Mouse (Mus musculus) cerebellum, adult 18-20 months (tissue): ENCODE results near the gene Catip.
"Not testable (repeated sequence)": the region's sequence is repeated elsewhere in the genome, so short reads cannot be mapped to it uniquely, and the experiment has no call there.

ENCODE experiments used
- DNase-seq, 2 experiments: peaks; one replicate each; pipeline ENCODE4 v3.0.0; 2021

Catip gene

DNA sequence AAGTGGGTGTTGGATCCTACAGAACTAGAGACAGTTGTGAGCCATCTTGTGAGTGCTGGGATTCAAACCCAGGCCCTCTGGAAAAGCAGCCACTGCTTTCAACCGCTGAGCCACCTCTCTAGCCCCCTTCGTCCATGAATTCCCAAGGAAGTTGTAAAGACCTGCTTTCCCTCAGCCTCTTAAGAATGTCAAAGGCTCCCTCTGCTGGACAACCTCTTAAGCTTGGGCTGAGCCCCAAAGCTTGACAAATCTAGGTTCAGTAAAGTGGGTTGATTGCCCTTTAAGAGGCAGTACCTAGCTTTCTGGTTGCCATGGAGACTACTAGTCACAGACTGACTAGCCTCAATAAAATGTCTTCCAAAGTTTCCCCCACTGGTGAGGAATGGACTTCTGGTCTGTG, at the start of gene Catip:
Gene Catip (plus strand): TSS at position 297 of the 400 bp plus-strand sequence.
- peak; percentile 78 for DNase-seq

DNA sequence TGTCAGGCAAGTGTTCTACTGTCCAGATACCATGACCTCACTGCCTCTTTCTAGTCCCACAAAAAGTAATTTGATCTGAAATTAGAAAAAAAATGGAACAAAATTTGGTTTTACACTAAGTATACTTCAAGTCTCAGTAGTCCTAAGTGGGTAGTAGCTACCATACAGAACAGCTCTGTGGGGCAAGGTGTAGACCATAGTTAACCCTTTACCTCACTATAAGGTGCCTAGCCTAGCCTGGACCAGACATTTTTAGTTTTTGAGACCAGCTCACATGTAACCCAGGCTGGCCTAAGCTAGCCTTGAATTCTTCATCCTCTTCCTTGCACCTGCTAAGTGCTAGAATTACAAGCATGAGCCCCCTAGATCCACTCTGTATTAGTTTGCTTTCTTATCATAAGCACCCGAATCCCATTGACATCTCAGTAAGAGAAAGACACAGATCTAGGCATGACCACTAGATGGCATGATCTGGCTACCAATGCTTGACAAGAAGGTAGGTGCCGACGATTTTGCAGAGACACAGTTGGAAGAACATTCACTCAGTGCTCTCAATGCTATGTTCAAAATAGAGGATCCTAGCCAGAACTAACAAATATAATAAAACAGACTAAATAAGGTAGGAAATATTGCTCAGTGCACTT, 48.7 kb upstream of the Catip start:
- DNase-seq: peak; percentile 73 to 80

DNA sequence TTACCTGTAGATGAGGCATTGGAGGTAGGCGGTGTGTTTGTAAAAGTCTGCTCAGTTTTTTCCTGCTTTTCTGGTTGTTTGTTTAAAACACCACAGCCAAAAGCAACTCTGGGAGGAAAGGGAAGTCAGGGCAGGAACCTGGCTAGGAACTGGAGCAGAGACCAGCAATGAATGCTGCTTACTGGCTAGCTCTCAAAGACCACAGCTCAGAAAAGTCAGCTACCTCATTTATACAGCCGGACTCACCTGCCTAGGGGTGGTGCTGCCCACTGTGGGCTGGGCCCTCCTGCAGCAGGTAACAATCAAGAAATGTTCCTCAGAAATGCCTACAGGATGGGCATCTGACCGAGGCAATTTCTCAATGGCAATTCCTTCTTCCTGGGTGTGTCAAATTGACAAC, 47.1 kb upstream of the Catip start:
- DNase-seq: no peak

DNA sequence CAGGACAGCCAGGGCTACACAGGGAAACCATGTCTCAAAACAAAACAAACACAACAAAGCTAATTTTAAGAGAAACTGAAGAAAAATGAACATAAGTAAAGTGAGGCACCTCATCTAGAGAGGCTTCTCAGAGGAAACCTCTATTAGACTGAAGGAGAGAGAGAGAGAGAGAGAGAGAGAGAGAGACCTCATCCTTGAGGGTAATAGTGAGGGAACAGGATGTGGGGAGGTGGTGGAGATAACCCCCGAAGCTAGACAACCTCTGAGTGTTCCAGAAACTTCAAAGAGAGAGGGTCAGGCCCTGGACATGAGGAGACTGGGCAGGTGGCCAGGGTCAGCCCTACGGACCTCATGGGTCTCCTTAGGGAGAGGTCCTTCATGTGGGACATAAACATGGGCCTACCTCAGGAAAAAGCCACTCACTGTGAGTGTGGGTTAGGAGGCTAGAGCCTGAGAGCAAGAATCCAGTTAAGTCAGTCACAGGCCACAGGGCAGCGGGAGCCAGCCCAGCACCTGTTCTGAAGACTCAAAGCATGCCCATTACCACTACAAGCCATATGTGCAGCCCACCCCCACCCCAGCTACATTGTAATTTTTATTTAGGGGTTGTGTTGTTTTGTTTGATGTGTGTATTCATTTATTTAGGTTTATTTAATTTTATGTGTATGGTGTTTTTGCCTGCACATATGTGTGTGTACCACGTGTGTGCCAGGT, 45.6 kb upstream of the Catip start:
- no peak for DNase-seq

DNA sequence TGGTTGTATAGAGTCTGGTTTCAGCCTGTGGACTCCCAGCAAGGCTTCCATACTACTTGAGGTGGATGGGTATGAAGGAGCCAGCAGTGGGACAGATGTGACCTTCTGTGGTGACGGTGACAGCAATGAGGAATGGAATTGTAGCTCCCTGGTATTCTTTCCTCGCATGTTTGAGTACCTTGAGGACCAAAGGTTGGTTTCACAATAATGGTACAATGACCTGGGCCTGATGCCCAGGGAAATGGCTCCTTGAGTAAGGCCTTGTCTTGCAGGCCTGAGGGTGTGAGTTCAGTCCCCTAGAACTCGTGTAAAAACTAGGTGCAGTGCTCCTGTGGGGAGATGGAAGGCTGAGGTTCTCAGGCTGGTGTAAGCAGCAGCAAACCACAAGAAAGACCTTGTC, 43.2 kb upstream of the Catip start:
- no peak for DNase-seq

DNA sequence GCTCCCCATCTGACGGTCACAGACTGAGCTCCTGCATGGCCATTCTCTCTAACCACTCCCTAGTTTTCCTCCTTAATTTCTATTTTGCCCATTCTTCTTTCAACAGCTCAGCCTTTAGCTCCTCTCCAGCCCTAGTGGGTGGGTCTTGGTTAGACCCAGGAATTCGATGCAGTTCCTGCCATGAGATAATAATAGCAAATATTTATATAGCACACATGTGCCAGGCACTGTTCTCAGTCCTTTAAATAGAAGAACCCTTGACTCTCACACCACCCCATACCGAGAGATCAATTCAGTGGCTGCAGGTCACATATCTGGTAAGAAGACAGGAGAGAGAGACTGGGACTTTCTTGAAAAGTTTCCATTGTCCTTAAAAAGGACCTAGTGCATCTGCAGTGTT, 40.5 kb upstream of the Catip start:
- no peak for DNase-seq

DNA sequence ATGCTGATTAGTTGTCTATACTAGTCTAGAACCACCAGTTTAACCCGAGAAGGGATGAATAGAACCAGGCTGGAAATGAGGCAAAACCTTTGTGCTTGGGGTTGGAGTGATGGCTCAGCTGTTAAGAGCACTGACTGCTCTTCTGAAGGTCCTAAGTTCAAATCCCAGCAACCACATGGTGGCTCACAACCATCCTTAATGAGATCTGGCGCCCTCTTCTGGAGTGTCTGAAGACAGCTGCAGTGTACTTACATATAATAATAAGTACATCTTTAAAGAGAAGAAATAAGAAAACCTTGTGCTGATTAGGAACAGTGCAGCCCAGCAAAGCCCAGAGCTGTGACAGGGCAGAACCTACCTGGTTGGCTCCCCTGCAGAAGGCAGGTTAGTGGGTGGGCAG, 35.0 kb upstream of the Catip start:
- not testable (repeated sequence) for DNase-seq

DNA sequence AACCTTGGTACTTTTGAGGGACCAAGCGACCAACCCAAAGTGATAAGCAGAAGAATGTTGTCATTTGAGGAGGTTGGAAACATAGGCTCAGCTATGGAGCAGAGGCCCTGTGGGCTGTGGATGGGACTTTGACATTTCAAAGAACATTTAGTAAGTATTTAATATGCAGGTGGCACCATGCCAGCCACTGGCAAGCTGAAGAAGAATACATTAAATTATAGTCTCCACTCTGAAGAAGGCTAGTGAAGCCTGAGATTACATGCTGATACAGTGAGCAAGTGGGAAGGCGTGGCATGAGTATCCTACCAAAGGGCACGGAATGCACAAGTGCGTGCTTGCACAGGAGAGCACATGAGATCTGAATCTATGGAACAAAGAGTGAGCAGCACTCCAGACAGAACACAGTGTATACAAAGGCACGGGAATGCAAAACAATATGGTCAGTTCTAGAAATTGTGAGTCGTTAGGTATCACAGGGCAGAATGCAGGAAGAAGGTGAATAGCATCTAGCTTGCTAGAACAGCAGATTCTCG, 31.9 kb upstream of the Catip start:
- no peak for DNase-seq

DNA sequence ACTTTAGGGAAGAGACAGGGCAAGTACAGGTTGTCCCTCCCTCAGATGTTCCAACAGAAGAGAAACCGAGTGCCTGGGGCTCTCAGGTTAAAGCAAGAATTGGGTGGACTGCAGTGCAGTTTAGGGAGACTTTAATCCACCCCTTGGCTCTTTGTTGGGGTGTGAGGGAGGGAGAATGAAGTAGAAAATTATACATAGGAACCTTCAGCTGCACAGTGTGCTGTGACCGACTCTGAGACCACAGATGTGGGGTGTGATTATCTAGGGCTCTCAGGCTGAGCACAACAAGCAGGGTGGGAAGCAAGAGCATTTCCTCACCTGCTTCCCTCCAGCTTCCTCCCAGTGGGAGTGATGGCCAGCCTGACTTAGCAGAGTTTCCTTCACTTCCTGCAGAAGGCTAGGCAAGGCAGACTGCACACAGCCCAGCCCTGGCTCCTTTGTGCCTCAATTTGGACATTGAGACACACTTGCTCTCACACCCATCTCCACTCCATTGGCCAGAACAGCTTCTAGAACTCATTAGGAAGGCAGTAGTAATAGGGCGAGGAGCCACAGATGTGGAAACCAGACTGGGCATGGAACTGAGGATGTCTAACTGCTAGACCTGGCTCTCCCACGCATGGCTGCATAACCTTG, 30.7 kb upstream of the Catip start:
- DNase-seq: no peak

DNA sequence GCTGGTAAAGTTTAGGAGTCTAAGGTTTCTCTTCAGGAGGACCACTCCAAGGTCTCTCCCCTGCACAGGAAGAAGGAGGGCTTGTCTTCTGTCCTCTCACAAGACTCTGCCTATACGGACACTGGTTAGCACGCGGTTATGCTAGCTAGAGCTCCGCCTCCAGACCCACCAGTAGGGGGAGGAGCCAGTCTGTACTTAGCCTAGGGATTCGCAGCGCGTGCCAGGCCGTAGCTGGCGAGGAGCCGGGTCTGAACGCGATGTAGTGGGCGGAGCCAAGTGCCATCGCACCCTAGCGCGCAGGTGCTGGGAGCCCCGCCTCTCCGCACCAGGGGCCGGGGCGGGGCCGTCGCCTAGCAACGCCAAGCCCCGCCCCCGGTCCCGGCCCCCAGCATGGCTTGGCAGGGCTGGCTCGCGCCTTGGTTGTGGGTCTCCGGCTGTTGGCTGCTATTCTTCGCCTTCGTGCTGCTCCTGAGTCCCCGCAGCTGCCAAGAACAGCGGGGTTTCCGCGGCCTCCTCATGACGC, 29.6 kb upstream of the Catip start:
- DNase-seq: peak; percentile 93 to 96

DNA sequence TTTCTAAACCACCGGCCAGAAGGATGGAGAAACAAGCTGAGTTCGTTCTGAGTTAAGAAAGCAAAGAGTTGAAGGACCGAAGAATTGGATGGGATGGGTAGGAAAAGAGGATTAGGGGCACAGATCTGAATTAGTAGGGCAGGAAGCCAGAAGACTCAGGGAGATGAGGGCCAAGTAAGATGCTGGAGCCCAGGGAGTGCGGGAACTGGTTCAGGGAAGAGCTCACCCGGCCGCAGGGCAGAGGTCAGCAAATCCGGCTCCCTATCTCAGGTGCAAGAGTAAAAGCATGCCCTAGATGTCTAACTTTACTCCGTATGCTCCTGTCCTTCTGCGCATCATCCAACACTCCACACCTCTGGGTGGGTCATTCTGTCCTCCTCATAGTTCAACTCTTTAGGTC, 29.0 kb upstream of the Catip start:
- DNase-seq: peak; percentile 39 to 55

DNA sequence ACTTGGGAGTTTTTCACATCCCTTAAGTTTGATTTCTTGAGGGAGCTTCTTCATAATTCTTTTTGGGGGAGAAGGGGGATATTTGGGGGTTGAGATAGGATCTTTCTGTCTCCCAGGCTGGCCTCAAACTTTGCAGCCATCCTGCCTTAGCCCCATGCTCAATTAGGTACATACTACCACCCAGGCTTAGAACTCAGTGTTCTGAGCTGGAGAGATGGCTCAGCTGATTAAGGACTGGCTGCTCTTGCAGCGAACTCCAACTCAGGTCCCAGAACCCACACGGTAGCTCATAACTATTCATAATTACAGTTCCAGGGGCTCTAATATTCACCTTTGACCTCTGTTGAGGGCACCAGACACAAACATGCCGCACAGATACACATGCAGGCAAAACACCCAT, 27.3 kb upstream of the Catip start:
- no peak for DNase-seq

DNA sequence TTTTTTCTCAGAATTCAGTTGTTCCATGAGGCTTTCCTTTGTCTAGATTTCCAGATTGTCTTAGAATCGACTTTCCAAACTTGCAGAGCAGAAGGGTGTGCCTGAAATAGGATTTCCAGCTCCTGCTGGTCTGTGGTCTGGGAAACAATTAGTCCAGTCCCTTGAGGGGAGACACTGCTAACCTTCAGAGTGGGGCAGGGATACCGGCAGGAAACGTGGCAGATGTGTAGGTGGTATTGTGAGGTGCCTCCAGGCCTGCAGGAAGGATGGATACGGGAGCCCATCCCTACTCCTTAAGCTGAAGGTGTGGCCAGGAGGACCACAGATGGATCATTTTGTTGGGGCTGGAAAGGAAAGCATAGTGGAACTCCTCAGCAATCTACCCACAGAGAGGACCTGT, 26.9 kb upstream of the Catip start:
- DNase-seq: no peak

DNA sequence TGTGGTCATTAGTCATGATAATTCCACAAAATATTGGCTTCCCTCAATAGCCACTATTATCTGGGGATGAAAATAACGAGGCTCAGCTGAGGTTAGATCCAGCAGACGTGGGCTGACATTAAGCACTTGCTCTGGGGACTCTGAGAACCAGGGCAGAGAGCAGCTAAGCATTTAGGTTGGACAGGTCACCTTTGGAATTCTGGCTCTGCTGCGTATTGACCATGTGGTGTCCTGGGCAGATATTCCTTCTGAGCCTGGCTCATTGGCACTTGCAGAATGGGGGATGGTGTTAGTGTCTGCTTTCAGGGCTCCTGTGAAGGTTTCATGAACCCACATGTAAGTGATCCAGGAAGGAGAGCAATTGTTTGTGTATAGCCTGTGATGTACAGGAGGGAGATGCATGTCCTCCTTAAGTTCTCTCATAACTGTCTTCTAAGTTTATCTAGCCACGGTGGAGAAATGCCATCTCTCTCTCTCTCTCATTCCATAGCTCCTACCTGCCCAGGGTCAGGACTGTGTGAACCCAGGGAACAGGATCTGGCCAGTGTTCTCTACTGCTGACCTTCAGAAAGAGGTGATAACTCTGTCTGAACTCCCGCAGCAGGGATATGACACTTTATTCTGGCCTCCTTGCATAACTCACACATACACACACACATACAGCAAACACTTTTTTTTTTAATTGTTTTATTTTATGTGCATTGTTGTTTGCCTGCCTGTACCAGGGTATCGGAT, 26.3 kb upstream of the Catip start:
- DNase-seq: peak; percentile 45 to 61

DNA sequence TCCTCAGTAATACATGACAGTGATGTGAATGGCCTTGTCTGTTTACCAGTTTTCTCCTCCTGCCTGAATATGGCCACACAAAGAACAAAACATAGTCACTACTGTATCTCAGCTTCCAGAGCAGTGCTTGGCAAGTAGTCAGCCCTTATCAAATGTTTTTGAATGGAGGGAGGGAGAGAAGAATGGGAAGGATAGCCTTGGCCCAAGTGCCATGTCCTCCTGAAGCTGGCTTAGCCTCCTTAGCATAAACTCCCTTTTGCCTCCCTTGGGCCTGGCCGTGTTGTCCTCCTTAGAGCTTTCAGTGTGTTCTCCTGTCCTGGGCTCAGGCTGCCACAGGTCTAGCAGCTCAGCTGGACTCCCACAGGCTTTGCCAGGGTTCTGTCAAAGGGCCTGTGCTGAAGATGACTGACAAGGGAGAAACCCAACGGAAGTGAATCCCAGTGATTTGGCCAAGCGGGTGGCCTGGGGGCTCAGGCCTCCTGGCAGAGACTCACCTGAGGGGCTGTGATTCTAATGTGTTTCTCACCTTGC, 24.6 kb upstream of the Catip start:
- peak; percentile 31 to 44 for DNase-seq

DNA sequence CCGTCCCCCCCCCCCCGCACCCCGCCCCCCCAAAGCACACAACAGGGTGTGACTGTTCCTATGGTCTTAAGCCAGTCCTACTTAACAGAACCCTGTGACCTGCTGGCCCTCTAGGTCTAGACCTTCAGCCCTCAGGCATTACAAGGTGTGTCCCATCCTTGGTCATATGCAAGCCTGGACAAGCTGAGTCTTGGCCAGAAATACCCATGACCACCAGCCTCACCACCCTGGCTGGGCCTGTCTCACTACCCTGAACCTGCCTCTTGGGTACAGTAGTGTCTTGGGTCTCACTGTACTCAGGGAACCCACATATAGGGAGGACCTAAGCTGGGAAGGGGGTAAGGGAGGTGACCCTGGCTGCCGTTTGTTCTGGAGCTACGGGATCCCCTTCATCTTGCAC, 23.9 kb upstream of the Catip start:
- no peak for DNase-seq

DNA sequence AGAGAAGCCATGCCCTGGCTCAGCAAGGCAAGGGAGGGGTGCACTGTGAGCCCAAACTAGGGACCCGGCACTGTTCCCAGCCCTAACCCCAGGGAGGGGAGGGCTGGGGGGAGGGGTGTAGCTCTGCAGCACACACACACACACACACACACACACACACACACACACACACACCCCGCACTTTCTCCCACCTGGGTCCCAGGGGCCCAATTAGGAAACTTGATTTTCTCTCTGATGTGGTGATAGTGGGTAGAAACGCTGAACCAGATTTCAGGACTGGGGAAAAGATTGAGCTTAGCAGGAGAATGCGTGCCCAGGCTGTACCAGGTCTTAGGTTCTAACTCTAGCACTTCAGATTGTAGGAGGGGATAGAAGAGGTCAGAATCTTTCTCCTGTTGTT, 23.3 kb upstream of the Catip start:
- DNase-seq: no peak

DNA sequence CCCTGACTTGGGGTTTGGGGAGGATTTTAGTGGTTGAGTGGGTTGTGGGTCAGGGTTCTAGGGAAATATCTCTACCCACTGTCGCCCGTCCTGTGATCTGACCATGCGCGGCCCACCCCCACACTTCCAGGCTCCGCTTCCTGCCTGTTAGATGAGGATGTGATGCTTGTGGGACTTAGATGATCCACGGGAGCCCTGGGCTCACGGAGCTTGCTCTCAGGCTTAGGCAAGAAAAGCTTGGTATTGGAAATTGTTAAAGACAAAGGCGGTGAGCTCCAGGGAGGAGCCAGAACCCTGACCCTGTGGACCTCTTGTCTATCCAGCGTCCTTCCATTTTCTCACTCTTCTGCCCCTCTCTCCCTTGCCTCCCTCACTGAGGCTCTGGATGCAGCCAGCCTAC, 22.0 kb upstream of the Catip start:
- no peak for DNase-seq

DNA sequence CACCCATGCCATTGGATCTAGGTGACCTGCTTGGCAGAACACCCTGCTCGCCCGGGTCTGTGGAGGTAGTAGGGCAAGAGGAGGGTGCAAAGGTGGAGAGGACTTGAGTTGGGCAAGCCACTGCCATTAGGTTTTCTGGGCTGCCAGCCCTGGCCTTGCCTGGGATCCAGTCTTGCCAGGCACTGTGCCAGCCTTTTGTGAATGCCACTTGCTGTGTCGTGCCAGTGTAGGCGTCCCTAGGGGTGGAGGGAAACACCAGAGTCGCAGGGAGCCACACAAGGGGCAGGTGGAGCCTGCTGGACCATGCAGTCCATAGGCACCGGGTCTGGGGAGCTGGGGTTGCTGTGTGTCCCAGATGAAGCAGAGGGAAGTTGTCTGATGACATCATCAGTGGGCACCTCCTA, 21.5 kb upstream of the Catip start:
- peak; percentile 49 to 52 for DNase-seq

DNA sequence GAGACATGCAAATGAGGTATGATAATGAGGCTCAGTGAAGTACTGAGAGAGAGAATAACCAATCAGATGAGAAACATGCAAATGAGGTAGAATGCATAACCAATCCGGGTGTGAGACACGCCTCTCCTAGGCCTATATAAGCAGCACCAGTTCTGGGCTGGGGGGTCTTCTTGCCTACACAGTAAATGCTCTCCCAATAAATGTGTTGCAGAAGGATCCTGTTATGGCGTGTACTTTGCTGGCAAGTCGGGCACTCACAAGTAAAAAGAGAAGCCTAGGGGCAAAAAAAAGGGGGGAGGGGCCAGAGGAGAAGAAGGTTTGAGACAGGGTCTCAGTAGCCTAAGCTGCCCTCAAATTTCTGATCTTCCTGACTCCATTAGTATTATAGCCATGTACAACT, 20.9 kb upstream of the Catip start:
- DNase-seq: not testable (repeated sequence)

DNA sequence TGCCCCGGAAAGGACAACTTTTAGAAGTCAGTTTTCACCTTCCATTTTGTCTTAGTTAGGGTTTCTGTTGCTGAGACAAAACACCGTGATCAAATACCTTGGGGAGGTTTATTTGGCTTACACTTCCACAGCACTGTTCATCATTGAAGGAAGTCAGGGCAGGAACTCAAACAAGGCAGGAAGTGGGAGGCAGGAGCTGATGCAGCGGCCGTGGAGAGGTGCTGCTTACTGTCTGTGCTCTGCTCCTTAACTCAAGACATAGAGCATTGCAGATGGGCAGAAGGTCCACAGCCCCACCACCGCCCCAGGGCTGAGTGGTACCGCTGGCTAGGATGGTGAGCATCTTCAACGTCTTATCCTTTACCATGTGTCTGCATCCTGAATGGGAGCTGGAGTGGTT, 20.0 kb upstream of the Catip start:
- DNase-seq: no peak

DNA sequence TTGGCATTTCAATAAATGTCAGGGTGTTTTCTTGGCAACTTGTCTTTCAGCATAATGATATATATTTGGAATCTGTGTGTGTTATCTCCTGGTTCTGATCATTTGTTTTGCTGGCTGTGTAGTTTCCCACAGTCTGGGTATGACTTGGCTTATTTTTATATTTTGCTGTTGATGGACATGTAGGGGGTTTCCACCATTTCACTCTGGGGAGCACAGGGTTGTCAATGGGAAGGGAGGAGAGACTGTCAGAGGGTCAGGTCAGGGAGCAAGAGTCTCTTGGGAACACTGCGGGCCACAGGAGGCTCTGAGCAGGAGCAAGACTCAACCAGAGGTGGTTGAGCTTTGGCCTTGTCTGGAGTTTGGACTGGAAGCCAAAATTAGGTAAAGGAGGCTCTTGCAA, 19.6 kb upstream of the Catip start:
- no peak for DNase-seq

DNA sequence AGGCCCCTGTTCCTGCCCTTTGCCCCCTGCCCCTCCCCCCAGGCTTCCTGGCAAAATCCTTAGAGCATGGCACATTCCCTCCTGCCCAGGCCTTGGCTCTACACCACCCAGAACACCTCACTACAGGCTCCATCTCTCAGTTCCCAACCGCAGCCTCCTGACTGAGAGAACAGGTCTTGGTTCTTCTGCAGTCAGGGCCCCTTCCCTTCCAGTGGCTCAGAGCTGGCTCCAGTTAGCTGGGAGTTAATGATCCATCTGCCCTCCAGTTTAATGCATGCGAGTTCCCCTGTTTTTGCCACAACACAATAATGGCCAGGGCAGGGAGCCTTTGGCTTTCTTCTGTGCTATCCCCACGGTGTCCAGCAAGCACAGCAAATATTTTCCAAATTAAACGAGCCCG, 18.7 kb upstream of the Catip start:
- no peak for DNase-seq
